Mouse (Mus musculus) Muller cell, postnatal 12 days (primary cell): ENCODE measurements at regions not wholly inside any gene's neighbourhood (a gene's known extent, or its start where the extent isn't known, plus 50 kb on each side); places are given as distances from the start of the nearest gene placed in this dataset.
"Not testable (repeated sequence)": the region's sequence is repeated elsewhere in the genome, so short reads cannot be mapped to it uniquely, and the experiment has no call there.

ENCODE experiments used
- DNase-seq: peaks from one replicate; pipeline ENCODE4 v3.0.0-alpha.2; 2015; ENCODE audit errors: inconsistent ontology term

DNA sequence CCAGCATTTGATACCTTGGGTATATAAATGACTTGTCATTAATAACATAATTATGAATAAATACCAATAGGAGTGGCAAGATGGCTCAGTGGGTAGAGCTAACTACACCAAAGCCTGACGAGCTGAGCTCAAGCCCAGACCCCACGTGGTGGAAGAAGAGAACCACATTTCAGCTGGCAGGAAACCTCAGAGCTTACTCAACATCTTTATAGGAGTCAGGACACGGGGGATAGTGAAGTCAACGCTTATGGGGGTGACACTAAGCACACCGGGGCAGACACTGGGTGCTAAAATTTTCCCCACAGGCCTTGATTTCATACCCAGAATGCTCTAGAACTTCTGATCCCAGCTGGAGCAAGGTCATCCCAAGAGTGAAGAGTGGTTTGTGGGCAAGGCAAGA lies 259.3 kb downstream of the Setd4 start:
- DNase-seq = no peak

DNA sequence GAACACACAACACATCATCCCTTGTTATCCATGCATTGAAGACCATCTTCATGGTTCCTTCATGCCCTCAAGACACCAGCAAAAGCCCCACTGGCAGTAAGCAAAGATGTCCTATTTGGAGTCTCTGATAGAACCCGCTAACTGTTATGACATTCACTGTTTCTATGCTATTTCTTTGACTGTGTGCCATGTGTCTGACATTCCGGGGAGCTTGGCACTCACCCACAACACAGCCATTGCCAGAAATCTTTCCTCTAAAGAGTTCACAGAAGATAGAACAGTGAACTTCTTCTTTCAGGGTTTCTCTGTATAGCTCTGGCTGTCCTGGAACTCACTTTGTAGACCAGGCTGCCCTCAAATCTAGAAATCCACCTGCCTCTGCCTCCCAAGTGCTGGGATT lies 261.2 kb downstream of the Setd4 start:
- DNase-seq = peak; percentile 89

DNA sequence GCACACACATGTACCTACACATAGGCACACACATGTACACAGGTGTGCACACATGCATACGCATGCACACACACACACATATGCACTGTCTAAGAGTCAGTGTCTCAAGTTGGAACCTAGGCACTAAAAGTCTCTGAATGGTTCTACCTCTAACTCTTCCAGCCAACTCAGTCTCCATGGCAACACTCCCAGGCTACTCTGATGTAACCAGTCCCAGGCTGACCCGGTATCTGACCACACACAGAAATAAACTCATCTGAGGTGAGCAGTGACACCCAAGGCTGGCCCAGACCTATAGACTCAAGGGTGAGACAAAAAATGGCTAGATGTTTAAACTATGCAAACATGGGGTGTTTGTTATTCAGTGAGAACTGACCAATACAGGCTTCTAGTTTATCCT lies 262.1 kb downstream of the Setd4 start:
- no peak for DNase-seq

DNA sequence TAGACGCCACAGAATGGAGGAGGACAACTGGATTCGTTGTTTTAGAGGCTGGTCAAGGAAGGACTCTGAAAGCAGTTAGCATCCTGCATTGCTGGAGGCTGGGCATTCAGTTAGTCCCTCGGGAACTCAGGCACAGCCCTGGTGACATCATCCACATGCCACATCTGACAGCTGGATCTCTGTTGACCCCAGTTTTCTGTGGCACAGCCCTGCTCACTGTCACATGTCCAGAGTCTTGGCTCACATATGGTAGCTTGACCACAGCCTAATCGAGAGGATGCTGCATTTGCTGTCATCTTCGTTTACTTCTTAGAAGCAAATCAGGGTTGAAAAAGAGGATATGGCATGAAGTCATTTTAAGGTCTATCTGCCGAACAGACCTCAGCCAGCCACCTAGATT lies 265.1 kb downstream of the Setd4 start:
- no peak for DNase-seq

DNA sequence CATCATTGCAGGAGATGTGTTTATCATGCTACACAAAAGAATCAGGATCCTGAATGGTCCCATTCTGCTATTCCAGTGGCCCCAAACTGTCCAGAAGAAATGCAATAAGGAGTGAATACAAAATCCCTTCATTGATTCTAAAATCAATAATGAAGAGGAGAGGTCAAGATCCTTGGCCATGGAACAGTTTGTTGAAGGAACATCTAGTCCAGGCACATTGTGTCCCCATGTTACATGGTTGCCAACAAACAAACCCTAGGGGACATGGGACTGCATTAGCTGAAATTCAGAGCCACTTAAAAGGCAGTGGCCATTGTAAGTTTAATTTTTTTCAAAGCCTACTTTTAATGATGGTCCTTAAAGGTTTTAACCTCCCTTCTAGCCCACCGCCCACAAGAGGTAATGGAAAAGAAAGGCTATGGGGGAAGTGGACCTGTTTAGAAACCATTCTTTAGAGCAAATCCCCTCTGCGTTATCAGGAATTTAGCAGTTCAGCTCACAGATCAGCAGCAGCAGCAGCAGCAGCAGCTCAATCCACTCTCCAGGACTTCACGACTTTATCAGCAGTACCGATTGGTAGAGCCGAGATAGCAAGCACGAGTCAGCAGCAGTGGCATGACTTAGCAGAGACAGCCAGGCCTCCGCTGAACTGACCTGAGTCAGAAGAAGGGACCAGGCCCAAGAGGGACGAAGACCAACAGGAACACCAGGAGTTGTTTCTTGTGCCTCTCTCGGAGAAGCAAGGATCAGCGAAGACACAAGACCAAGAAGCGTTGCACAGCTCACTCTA lies 268.3 kb downstream of the Setd4 start:
- DNase-seq = no peak

DNA sequence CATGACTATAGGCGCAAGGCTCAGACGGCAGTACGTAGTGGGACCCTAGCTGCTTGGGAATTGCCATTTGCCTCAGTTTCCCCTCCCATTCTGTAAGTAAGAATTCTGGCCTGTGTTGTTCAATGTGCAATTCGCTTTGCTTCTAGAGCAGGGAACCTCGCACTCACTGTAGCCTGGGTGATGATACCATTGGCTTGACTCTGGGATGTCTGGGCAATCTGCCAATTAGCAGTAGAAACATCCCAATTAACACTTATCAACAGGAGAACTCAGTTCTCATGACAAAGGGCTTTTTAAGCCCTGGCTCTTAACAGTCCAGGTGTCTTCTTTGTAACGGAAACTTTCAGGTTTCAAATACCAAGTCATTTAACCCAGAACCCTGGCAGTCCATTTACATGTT lies 270.2 kb downstream of the Setd4 start:
- peak; percentile 82 for DNase-seq

DNA sequence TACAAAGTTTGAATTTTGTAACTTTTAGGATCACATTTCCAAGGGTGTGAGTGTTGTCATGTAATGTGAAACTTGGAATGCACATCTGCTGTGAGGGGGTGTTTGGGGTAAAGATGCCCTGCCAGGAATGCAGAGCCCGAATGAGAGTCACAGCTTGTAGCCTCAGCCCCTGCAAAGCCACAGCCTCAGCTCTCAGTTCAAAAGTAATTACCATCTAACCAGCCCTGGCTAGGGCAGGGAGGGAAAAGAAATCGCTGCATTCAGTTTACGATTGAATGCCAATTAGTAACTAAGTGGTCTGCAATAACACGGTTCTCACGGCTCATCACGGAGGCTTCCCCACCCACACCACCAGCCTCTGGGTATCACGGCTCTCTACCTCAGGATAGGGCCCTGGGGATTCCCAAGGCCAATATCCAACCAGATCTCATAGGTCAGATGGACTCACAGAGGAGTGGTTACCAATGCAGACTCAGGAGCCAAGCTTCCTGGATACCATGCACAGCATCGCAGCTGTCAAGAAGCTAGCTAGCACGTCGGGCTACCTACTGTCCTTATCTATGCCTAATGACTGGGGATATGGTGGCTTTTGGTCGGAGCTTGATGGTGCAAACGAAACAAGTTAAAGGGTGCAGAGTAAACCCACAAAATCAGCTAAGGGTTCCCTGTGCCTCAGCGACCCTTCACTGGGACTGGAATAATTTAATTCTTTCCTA lies 275.0 kb downstream of the Setd4 start:
- DNase-seq = peak; percentile 87

DNA sequence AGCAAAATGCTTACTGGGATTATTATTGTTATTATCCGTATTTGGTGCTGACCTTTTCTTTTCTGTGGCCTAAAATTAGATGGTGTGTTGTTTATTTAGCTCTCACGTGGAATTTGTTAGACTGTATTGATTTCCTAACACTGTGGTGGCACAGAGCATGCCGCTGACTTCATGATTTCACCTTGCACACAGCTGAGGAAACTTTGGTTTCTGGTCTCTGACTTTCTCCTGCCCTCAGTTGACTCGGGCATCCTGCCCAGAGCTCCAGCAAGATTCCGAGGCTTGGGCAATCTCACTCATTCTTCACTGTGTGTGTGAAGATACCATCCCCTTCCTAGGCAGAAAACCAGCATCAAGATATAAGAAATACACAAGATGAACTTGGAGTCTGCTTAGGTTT lies 279.0 kb downstream of the Setd4 start:
- DNase-seq = peak; percentile 28

DNA sequence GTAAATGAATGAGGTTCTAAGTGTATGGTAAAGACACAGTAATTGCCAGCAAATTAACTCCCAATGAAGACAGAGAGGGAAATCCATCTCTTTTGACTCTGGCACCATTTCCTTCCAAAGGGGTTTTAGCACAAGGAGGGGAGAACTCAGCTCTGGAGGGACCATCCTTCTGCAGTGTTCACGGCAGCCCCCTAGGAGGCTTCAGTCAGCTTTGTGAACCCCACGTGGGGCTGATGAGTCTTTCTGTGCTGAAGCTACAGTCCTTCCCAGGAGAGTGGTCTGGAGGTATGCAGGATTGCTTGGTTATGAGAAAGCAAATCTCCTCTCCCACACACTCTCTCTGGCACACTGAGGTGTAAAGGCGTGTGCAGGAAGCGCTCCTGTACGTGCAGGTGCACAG lies 280.7 kb downstream of the Setd4 start:
- DNase-seq = no peak

DNA sequence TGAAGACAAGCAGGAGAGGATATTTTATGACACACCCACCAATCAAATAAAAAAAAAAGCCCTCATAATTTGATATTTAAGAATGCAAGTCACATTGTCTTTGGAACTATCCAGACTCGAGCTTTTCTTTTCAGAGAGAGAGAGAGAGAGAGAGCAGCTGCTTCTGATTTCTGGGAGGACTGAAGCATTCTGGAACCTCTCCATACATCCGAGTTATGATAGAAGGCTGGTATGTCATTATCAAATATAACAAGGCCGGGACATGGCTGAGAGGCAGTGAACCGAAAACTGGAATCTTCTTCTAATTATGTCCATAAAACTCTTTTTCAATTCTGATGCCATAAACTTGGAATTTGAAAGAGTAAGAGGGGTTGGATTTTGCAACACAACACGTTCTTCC lies 284.3 kb downstream of the Setd4 start:
- peak; percentile 92 for DNase-seq

DNA sequence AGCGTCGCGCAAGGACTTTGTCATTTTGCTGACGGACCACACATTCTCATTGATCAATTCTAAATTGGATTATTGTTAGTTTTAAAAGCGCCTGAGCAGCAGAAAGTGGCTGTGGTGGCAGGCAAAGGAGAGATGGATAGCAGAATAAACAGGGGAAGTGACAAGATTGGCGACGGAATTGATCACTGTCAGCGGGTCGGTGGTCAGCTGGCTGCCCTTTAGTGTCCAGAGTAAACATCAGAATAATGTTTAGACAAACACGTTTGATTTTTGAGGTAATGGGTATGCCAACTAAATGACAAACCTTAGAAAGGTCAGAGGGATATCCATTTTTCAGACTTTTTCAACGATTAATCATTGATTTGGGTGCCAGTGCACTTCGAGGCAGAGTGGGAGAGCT lies 292.2 kb downstream of the Setd4 start:
- DNase-seq = no peak

DNA sequence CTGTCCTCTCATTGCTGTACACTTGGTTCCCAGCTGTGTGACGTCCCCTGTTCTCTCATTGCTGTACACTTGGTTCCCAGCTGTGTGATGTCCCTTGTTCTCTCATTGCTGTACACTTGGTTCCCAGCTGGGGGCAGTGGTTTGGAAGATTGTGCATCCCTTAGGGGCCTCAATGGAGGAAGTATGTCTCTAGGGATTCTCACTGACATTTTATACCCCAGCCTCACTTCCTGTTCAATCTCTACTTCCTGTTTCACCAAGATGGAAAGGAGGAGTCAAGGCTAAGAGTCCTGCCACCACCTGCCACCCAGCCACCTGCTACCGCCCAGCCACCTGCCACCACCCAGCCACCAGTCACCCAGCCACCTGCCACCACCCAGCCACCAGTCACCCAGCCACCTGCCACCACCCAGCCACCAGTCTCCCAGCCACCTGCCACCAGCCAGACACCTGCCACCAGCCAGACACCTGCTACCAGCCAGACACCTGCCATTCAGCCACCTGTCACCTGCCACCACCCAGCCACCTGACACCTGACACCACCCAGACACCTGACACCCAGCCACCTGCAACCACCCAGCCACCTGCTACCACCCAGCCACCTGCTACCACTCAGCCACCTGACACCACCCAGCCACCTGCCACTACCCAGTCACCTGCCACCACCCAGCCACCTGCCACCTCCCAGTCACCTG lies 295.1 kb downstream of the Setd4 start:
- DNase-seq = no peak

DNA sequence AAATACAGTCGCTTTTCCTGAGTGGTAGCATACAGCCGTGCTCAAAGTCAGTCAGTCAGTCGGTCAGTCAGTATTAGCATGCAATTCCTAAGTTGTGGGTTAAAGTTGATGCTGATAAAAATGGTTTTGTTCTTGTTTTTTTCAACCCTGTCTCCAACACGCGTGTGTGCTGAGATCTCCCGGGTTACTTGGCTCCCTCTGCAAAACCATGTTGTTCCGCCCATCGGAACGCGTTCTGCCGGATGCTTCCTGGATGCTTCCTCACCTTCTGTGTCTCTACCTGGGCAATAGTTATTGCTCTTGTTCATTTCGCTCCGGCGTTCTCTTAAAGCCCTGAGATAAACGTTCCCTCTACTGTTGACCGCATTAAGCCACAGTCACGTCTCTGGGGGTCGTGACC lies 296.9 kb downstream of the Setd4 start:
- DNase-seq = no peak

DNA sequence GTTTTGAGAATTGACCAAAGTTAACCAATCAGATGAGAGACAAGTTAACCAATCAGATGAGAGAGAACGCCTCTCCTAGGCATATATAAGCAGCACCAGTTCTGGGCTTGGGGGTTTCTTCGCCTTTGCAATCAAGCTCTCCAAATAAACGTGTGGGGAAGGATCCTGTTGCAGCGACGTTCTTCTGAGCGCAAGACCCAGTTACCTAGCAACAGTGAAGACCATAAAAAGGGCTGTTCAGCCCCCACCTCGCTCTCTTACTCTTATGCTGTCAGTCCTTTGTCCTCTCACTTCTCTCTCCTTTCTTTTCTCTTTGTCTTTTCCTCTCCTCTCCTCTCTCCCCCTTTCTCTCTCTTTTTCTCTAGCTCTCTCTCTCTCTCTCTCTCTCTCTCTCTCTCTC lies 297.7 kb downstream of the Setd4 start:
- not testable (repeated sequence) for DNase-seq

DNA sequence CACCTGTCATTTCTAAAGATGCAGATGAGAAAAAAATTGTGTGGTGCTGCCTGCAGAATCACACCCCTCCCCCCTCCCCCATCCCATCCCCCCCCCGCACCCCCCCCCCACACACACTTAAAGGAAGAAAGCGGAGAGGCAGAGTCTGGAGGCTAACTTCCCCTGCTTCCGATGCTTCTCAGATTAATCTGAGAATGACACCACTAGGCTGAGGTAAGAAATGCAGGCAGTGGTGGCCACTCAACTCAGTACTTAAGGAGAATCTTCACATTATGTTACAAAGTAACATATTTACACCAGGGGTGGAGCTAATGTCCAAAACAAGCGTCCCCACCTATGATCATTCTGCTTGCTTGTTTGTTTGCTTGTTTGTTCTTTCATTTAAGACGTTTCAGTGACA lies 309.4 kb downstream of the Setd4 start:
- DNase-seq = no peak

DNA sequence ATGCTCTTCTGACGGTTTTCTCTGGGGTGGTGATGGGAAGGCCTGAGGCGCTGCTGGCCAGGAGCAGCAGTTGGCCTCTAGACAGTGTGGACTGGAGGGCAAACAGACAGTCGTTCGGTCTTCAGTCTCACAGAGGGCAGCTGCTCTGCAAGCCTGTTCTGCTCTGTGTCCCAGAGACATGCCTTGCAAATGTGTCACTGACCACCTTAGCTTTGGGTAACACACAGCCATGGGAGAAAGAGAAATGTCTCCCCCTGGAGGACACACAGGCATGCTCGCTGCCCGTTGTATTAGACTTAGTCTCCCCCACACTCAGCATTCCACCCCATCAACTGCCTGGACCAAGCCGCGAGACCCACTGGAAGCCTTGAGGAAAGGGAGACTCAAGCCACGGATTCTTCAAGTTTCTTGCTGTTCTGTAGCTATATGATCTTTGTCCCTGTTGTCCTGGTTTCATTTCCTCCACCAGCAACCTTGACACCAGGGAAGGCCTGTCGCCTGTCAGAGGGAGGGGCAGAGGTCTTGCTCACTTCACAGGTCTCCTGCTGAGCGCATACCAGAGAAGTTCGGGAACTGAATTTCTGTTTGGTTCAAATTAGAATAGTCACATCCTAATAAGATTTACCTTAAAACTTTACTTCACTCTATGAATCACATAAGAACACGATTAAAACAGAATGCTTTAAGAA lies 310.8 kb downstream of the Setd4 start:
- peak; percentile 94 for DNase-seq

DNA sequence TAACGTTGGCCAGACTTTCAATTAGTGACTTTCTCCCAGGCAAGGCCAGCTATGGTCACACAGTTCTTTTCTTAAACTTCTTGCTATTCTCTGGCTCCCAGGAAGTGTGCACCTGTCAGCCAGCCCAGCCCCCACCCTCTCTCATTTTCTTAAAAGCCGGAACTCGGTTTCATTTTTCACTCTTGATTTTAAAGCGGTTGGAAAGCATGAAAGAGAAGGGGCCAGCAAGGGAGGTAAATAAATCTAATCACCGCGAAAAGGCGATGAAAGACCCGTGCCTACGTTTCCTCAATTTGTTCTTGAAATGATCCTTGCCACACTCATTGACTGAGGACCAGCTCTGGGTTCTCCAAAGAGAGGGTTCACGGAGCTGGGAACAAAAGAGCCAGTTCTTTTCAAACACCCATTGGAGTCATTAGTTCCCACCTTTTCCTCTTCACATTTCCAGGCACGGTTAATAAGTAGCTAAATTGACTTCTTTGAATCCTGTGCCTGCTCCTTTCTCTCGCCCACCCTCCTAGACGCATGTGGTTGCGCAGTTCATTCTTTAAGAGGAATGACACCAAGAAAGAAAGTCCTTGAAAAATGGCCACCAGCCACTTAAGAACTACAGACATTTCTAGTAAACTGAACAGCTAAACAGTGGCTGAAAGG lies 311.6 kb downstream of the Setd4 start:
- no peak for DNase-seq

DNA sequence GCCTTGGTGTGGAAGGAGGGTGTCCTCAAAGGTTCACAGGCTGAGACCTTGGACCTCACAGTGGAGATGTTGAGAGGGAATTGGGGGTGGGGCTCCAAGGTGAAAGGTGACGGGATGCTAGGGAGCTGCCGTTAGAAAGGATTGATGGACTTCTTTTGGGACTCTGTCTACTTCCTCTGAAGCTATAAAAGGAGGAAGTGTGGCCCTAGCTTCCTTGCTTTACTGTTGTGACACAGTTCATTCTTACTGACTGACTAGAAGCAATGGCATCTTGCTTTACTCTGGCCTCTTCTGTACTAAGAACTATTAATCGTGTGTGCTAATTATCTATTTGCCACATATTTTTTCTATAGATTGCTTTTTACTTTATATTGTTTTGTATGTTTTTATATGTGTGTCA lies 315.8 kb downstream of the Setd4 start:
- no peak for DNase-seq

DNA sequence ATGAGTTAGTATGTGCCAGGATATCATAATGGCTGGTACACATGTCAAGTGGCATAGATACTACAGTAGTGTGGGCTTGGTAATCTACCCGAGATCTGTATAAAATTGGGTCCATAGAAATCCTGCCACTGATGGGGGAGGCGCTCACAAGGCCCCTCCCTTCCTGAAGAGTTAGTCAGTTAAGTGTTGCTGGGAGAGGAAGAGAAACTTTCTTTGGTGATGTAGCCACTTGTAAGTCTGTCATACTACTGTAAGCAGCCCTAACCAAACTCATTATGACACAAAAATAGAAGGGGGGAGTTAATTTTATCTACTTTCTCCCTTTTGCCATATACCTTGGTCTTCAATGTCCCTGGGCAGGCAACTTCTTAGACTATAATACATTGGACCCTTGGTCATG lies 316.3 kb downstream of the Setd4 start:
- no peak for DNase-seq

DNA sequence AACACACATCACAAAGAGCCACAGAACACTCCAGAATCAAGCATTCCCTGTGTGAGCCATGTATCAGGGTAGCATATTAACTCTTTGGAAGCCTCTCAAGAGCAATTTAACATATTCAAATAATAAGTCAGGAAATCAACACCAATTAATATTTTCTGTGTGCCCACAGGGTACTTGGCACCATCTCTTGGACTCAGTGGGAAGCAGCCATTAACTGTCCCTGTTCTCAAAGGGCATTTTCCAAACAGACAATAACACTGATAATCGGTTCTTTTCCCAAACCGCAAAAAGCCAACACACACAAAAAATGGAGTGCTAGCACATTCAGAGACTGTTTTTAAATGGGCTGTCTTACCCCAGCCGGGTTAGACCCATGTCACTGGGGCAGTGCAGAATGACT lies 317.0 kb downstream of the Setd4 start:
- peak; percentile 91 for DNase-seq

DNA sequence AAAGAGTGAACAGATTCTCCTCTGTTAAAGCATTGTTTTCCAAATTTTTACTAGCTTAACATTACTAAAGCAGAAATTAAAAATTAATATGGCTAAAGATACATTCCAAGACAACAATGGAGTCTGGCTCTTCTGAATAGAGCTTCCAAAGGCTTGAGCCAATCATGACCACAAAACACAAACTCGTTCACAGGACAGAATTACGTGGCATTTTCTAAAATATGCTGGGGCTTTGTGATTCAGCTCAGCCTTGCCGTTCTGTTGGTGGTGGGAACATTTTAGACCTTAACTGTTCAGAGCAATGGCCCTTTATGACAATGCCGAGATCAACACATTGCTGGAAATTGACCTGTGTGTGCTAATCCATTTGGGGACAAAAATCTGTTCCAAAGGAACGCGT lies 318.7 kb downstream of the Setd4 start:
- DNase-seq = peak; percentile 92

DNA sequence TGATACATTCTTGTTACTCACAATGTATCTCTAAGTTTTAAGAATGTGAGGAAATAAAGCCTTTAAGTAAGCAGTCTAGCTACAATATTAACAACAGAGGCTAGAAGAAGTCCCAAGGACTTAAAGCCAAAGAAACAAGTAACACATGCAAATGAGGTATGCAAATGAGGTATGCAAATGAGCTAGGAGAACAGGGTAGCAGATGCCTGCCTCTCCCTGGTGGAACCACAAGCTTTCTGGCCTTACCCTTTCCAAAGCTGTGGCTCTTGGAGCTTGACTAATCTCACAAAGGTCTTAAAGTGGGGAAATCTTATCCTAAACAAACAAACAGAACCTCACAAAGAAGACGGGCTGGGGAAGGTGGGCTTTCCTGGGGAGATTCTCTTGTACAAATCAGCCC lies 322.1 kb downstream of the Setd4 start:
- no peak for DNase-seq
